Mouse (Mus musculus) Muller cell, postnatal 12 days (primary cell): ENCODE results near the gene Col6a1.

Source experiments
- DNase-seq: peaks from one replicate; pipeline ENCODE4 v3.0.0-alpha.2; 2015; ENCODE audit errors: inconsistent ontology term

Gene Col6a1

GRCm38 (mm10) chr10:76724231-76724736, 1.7 kb downstream of the Col6a1 start:
- no peak for DNase-seq

GRCm38 (mm10) chr10:76722751-76723450, 3.1 kb downstream of the Col6a1 start:
- DNase-seq, result no peak

- no peak for DNase-seq
Observed at GRCm38 (mm10) chr10:76721746-76722145, 4.2 kb downstream of the Col6a1 start.

- no peak for DNase-seq
Observed at GRCm38 (mm10) chr10:76721216-76721615, 4.8 kb downstream of the Col6a1 start.

GRCm38 (mm10) chr10:76717631-76718030, 8.3 kb downstream of the Col6a1 start:
- no peak for DNase-seq

- no peak for DNase-seq
Observed at GRCm38 (mm10) chr10:76717026-76717425, 8.9 kb downstream of the Col6a1 start.

- DNase-seq, result no peak
Observed at GRCm38 (mm10) chr10:76714303-76714702, 11.7 kb downstream of the Col6a1 start.

- DNase-seq, result no peak
Observed at GRCm38 (mm10) chr10:76712500-76712899, 13.5 kb downstream of the Col6a1 start.

- no peak for DNase-seq
Observed at GRCm38 (mm10) chr10:76711331-76711730, 14.6 kb downstream of the Col6a1 start.

- no peak for DNase-seq
Observed at GRCm38 (mm10) chr10:76708465-76708864, 17.5 kb downstream of the Col6a1 start.

- DNase-seq, result no peak
Observed at GRCm38 (mm10) chr10:76707584-76707983, 18.4 kb downstream of the Col6a1 start.

GRCm38 (mm10) chr10:76707001-76707400, 19.0 kb downstream of the Col6a1 start:
- DNase-seq, result no peak

GRCm38 (mm10) chr10:76704358-76704757, 21.6 kb downstream of the Col6a1 start:
- DNase-seq, result no peak

GRCm38 (mm10) chr10:76701446-76701845, 24.5 kb downstream of the Col6a1 start:
- DNase-seq, result no peak

- no peak for DNase-seq
Observed at GRCm38 (mm10) chr10:76699816-76700215, 26.2 kb downstream of the Col6a1 start.

- DNase-seq, result no peak
Observed at GRCm38 (mm10) chr10:76695283-76695885, 30.6 kb downstream of the Col6a1 start.

- no peak for DNase-seq
Observed at GRCm38 (mm10) chr10:76694765-76695164, 31.2 kb downstream of the Col6a1 start.

- peak; percentile 7 for DNase-seq
Observed at GRCm38 (mm10) chr10:76693446-76693845, 32.5 kb downstream of the Col6a1 start.

GRCm38 (mm10) chr10:76685451-76686017, 40.4 kb downstream of the Col6a1 start:
- no peak for DNase-seq

- no peak for DNase-seq
Observed at GRCm38 (mm10) chr10:76683977-76684376, 42.0 kb downstream of the Col6a1 start.

- DNase-seq, result no peak
Observed at GRCm38 (mm10) chr10:76683461-76683860, 42.5 kb downstream of the Col6a1 start.

GRCm38 (mm10) chr10:76681882-76682281, 44.1 kb downstream of the Col6a1 start:
- no peak for DNase-seq
